Mouse (Mus musculus) E14TG2a.4 (cell line): ENCODE data around the gene Ddx56.

Experiments used
- CTCF ChIP-seq: conservative IDR thresholded peaks from 2 replicates; pipeline ENCODE4 v1.5.1; 2014; ENCODE audit warnings: low read length
- NANOG ChIP-seq: IDR thresholded peaks from 2 replicates; pipeline ENCODE4 v1.6.1; 2014; ENCODE audit warnings: borderline replicate concordance, low read length, mixed read lengths

GRCm38 (mm10) chr11:6293601-6294000 is 26.0 kb upstream of the Ddx56 start:
- no peak for TF ChIP-seq CTCF
- no peak for TF ChIP-seq NANOG
